Mouse (Mus musculus): Measurements from ENCODE around the gene Gbp4. TPM values are rescaled to one million over a fixed set of nuclear protein-coding genes. Genes with fewer than 3 reads are reported as not detected.
"Not testable (repeated sequence)": the region's sequence is repeated elsewhere in the genome, so short reads cannot be mapped to it uniquely, and the experiment has no call there.

Gene Gbp4
- 5.0 and 9.5 TPM in 2 replicates for polyA plus RNA-seq (2015; fragmentation: Nextera tagmentation; extraction: Ambion mirVana)

DNA sequence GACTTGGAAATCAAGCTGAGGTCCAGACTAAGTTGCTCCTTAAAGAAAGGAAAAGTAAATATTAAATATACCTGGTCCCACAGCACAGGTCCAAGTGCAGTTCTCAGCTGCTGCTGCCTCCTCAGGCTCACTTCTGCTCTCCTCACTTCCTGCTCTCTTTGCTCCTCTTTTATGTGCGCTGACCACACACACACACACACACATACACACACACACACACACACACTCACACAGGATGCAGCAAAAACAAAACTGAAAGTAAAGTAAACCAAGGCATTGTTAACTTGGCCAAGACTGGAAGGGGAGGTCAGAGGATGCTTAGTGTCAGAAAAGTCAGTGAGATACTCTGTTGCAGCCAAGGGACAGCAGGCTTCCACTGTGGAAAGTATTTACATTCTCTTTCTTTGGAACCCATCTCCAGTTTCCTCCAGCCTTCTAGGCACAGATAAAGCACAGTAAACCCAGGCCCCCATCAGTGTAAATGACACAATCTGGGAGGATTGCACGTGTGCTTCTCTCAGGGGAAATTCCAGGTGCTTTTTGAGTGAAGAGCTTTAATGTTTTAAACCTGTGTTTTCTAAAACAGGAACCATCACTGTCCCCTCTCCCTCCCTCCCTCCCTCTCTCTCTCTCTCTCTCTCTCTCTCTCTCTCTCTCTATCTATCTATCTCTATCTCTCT lies at the start of gene Gbp4, which contains the start of the genes Gbp9 and Gbp8:
TSS of gene Gbp4 (minus strand) at position 178 of the 680 bp plus-strand sequence.
TSS of gene Gbp9 (minus strand) at position 131 of the 680 bp plus-strand sequence.
TSS of gene Gbp8 (minus strand) at position 132 of the 680 bp plus-strand sequence.
- not testable (repeated sequence) for H3K27me3 ChIP-seq (ENCODE audit: control insufficient read depth, insufficient read depth, low read length); H3K27ac ChIP-seq (ENCODE audit: low read length); H3K36me3 ChIP-seq (ENCODE audit: control insufficient read depth, insufficient read depth); H3K9ac ChIP-seq (ENCODE audit: low read length); H3K4me1 ChIP-seq (ENCODE audit: control insufficient read depth, insufficient read depth, low read length); H3K9me3 ChIP-seq (replicated peaks; ENCODE audit: control insufficient read depth, low read length)
- peak within 1 kb of the TSS; percentile 16 for H3K4me2 ChIP-seq (ENCODE audit: low read depth, low read length)
- peak within 1 kb of the TSS; percentile 30 for H3K4me3 ChIP-seq (ENCODE audit: low read length)
- 13% methylated on average over 2 of the region's 2 CpGs for WGBS
- peak; percentile 67 for ATAC-seq (replicated peaks; ENCODE audit: extremely low read depth, insufficient read depth, low FRiP score)

DNA sequence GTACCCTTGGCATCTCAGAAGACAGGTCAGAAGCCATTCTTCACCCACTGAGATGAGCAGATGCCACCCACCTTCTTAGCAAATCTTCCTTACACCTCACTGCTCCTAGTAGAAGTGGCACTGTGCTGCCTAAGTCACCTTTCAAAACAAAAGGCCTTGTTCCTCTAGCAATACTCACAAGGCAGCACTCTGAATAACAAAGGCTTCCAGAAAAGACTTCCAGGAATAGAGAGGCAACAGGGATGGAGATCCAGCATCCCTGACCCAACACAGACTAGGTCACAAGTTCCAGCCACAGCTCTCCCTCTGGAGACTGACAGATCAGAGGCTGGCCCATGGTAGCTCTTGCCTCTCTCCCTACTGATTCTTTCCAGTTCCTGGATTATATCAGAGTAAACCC lies 42.1 kb upstream of the Gbp4 start:
- no peaks in the 10 kb centered on the region for H3K36me3 ChIP-seq (ENCODE audit: control insufficient read depth, insufficient read depth)
- no peaks in the 10 kb centered on the region for H3K27me3 ChIP-seq (ENCODE audit: control insufficient read depth, insufficient read depth, low read length)
- no peaks in the 10 kb centered on the region for H3K4me1 ChIP-seq (ENCODE audit: control insufficient read depth, insufficient read depth, low read length)
- no peak overlapping the region for H3K27ac ChIP-seq (ENCODE audit: low read length)
- H3K9me3 ChIP-seq (replicated peaks; ENCODE audit: control insufficient read depth, low read length): no peaks in the 10 kb centered on the region
- no peak overlapping the region for H3K9ac ChIP-seq (ENCODE audit: low read length)
- ATAC-seq (replicated peaks; ENCODE audit: extremely low read depth, insufficient read depth, low FRiP score): no peak
- no peak overlapping the region for H3K4me2 ChIP-seq (ENCODE audit: low read depth, low read length)
- no peak overlapping the region for H3K4me3 ChIP-seq (ENCODE audit: low read length)

DNA sequence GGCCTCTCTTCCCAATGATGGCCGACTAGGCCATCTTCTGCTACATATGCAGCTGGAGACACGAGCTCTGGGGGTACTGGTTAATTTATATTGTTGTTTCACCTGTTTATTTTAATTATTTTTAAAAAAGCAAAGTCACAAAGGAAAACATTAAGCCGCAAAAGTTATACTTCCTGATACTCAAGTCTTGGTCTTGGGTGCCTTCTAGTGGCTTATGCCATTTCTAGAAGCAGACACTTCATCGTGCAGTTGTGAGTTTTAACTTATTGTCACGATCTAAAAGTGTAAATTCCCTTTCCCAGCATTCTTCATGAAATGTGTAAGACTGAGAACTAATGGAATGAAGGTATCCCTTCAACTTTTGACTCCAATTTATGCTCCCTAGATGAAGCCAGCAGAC lies 17.2 kb upstream of the Gbp4 start:
- Histone ChIP-seq H3K9ac (ENCODE audit: low read length) (no peak overlapping the region), H3K27ac (ENCODE audit: low read length) (no peak overlapping the region), H3K9me3 (replicated peaks; ENCODE audit: control insufficient read depth, low read length) (no peaks in the 10 kb centered on the region), H3K36me3 (ENCODE audit: control insufficient read depth, insufficient read depth) (no peaks in the 10 kb centered on the region), H3K4me3 (ENCODE audit: low read length) (no peak overlapping the region), H3K27me3 (ENCODE audit: control insufficient read depth, insufficient read depth, low read length) (no peaks in the 10 kb centered on the region), H3K4me2 (ENCODE audit: low read depth, low read length) (no peak overlapping the region), H3K4me1 (ENCODE audit: control insufficient read depth, insufficient read depth, low read length) (no peaks in the 10 kb centered on the region)
- 73% methylated on average over 5 of the region's 5 CpGs for WGBS
- ATAC-seq (replicated peaks; ENCODE audit: extremely low read depth, insufficient read depth, low FRiP score): no peak

DNA sequence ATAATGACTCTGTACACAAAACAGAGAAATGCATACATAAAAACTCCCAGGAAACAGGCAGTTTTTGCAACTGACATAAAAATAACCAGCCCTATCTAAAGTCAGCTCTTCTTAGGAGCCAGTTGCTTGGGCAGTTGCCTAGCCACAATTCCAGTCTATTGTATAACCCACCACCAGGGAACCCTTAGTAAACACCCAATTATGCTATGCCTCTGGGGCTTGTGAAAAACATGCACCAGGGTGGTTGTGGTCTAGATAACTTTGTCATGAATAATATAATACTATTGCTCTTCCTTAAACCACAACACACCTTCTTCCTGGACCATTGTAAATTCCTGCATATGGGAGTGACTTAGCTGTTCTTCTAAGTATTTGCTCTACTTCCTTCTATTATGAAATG lies 14.7 kb upstream of the Gbp4 start:
- Histone ChIP-seq H3K36me3 (ENCODE audit: control insufficient read depth, insufficient read depth) (no peaks in the 10 kb centered on the region), H3K4me2 (ENCODE audit: low read depth, low read length) (no peak overlapping the region), H3K9ac (ENCODE audit: low read length) (no peak overlapping the region), H3K9me3 (replicated peaks; ENCODE audit: control insufficient read depth, low read length) (no peaks in the 10 kb centered on the region), H3K27me3 (ENCODE audit: control insufficient read depth, insufficient read depth, low read length) (no peaks in the 10 kb centered on the region), H3K4me3 (ENCODE audit: low read length) (no peak overlapping the region), H3K4me1 (ENCODE audit: control insufficient read depth, insufficient read depth, low read length) (no peaks in the 10 kb centered on the region), H3K27ac (ENCODE audit: low read length) (no peak overlapping the region)
- no peak for ATAC-seq (replicated peaks; ENCODE audit: extremely low read depth, insufficient read depth, low FRiP score)

DNA sequence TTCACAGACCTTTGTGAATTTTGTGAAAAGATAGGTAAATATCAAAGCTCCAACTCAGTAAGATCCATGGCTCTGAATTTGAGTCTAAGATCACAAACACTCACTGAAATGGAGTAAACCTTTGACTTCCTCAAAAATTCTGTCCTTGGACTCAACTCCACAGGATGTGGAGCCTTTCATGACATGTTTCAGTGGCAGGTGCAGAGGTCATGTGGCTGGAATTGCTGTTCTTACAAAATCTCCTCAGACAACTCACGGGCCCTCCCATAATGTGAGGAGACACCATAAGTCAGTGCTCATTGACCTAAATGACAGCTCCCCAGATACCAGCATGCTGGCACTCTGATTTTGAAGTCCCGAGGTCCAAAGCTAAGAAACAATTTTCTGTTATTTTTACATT lies 8.7 kb upstream of the Gbp4 start:
- H3K9ac ChIP-seq (ENCODE audit: low read length); H3K9me3 ChIP-seq (replicated peaks; ENCODE audit: control insufficient read depth, low read length); H3K27ac ChIP-seq (ENCODE audit: low read length); ATAC-seq (replicated peaks; ENCODE audit: extremely low read depth, insufficient read depth, low FRiP score); H3K36me3 ChIP-seq (ENCODE audit: control insufficient read depth, insufficient read depth); H3K27me3 ChIP-seq (ENCODE audit: control insufficient read depth, insufficient read depth, low read length); H3K4me2 ChIP-seq (ENCODE audit: low read depth, low read length); H3K4me1 ChIP-seq (ENCODE audit: control insufficient read depth, insufficient read depth, low read length); H3K4me3 ChIP-seq (ENCODE audit: low read length): not testable (repeated sequence)
- 49% methylated on average over 2 of the region's 2 CpGs for WGBS

DNA sequence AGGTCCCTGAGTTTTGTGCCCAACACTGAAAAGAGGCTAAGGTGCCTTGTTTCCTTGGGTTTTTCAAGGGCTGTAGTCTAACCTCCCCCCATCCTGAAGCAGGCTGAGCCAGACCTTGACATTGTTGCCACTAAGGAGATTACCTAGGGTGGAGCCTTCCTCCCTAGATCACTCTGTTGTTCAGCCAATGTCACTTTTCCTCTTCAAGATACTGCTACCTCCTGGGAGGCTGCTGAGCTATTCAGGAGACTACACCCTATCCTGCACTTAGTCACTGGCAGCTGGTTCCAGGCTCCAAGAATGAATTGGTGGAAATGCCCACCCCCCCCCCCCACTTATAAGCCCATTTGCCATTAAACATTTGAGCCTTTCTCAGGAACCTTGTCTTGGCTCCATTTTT lies 7.1 kb upstream of the Gbp4 start:
- no peak overlapping the region for H3K9ac ChIP-seq (ENCODE audit: low read length)
- no peaks in the 10 kb centered on the region for H3K9me3 ChIP-seq (replicated peaks; ENCODE audit: control insufficient read depth, low read length)
- H3K27me3 ChIP-seq (ENCODE audit: control insufficient read depth, insufficient read depth, low read length): no peaks in the 10 kb centered on the region
- peak; percentile 58; the same call in 1 of the 2 replicates for ATAC-seq (replicated peaks; ENCODE audit: extremely low read depth, insufficient read depth, low FRiP score)
- no peak overlapping the region for H3K4me2 ChIP-seq (ENCODE audit: low read depth, low read length)
- peak overlapping the region; percentile 72 for H3K27ac ChIP-seq (ENCODE audit: low read length)
- H3K4me1 ChIP-seq (ENCODE audit: control insufficient read depth, insufficient read depth, low read length): no peaks in the 10 kb centered on the region
- no peaks in the 10 kb centered on the region for H3K36me3 ChIP-seq (ENCODE audit: control insufficient read depth, insufficient read depth)
- no peak overlapping the region for H3K4me3 ChIP-seq (ENCODE audit: low read length)

DNA sequence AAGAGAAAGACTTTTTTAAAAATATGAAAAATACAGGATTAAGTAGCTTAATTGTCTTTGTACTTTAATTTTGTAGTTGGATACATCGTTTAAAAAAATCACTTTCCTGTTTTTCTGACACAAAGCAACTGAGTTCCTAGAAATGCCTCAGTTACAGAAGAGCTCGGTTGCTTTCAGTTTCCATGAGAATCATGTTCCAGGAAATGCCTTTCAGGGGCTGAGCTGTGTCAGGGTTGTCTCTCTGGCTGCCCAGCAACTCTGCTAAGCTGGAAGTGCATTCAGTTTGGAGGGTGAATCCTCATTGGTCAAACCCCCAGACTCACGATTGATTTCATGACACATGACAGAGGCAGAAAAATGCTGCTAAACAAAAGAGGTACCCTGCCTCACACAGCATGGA lies 6.3 kb upstream of the Gbp4 start:
- 33% methylated on average over 3 of the region's 3 CpGs for WGBS
- H3K9me3 ChIP-seq (replicated peaks; ENCODE audit: control insufficient read depth, low read length); H3K36me3 ChIP-seq (ENCODE audit: control insufficient read depth, insufficient read depth); H3K4me2 ChIP-seq (ENCODE audit: low read depth, low read length); H3K4me1 ChIP-seq (ENCODE audit: control insufficient read depth, insufficient read depth, low read length); H3K4me3 ChIP-seq (ENCODE audit: low read length); H3K27me3 ChIP-seq (ENCODE audit: control insufficient read depth, insufficient read depth, low read length); H3K9ac ChIP-seq (ENCODE audit: low read length): not testable (repeated sequence)
- 0 out of 2 replicates have a peak, but pooled peaks have one; percentile 21 for ATAC-seq (replicated peaks; ENCODE audit: extremely low read depth, insufficient read depth, low FRiP score)
- peak overlapping the region; percentile 72 for H3K27ac ChIP-seq (ENCODE audit: low read length)

DNA sequence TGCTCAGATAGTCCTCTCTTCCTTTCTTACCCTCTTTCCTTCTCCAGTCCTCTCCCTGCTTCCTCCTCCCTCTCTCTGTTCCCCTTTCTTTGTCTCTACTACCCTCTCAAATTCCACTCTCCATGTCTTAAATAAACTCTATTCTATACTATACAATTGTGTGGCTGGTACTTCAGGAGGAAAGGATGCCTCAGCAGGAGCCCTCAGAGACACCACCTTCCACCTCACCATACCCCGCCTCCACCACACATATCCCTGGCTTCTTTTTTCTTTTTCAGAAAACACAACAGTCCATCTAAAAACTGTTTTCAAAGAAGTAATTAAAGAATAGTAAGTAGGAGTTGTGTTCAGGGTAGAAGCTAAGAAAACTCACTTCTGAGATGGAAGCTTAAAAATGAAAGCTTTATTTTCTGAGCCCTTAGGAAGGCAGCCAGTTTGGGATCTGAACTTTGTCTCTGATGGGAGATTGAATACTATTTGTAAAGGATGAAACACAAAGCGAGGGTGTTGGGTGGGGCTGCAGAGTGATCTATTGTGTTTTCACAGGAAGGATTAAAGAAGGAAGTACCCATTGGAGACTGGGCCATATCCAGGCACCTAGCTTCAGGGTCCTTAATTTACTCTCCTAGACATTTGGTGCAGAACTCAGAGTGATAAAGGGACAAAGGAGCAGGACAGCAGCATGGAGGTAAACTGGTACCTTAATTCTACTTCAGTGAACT lies 864 bp upstream of the Gbp4 start:
- not testable (repeated sequence) for ATAC-seq (replicated peaks; ENCODE audit: extremely low read depth, insufficient read depth, low FRiP score)

DNA sequence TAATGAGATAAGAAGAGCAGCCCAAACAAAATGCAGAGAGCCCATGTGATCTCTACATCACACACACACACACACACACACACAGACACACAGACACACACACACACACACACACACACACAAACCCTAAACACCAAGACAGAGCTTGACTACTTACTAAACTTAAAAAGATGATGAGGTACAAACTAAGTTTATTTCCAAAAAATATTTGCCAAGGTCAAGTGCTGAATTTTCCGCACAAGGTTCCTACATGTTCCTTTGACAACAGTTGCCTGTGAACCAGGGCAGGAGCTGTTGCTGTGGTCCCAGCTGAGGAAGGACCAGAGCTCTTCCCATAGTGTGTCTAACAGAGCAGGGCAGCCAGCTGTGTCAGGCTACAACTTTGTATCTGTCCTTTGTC lies 480 bp downstream of the Gbp4 start:
- WGBS: 71% methylated on average over 1 of the region's 1 CpGs
- Histone ChIP-seq H3K27me3 (ENCODE audit: control insufficient read depth, insufficient read depth, low read length) (no peaks in the 10 kb centered on the region), H3K9me3 (replicated peaks; ENCODE audit: control insufficient read depth, low read length) (no peaks in the 10 kb centered on the region), H3K27ac (ENCODE audit: low read length) (no peak overlapping the region; the same call in 1 of the 2 replicates), H3K4me1 (ENCODE audit: control insufficient read depth, insufficient read depth, low read length) (no peaks in the 10 kb centered on the region), H3K4me3 (ENCODE audit: low read length) (peak overlapping the region; percentile 30), H3K36me3 (ENCODE audit: control insufficient read depth, insufficient read depth) (no peaks in the 10 kb centered on the region), H3K4me2 (ENCODE audit: low read depth, low read length) (peak overlapping the region; percentile 16), H3K9ac (ENCODE audit: low read length) (no peak overlapping the region)
- ATAC-seq (replicated peaks; ENCODE audit: extremely low read depth, insufficient read depth, low FRiP score): peak; percentile 47; the same call in 1 of the 2 replicates

More for the DNA sequence above, 864 bp upstream of the Gbp4 start:
- not testable (repeated sequence) for H3K27me3 ChIP-seq (ENCODE audit: control insufficient read depth, insufficient read depth, low read length); H3K36me3 ChIP-seq (ENCODE audit: control insufficient read depth, insufficient read depth); H3K4me1 ChIP-seq (ENCODE audit: control insufficient read depth, insufficient read depth, low read length); H3K4me2 ChIP-seq (ENCODE audit: low read depth, low read length); H3K4me3 ChIP-seq (ENCODE audit: low read length); H3K9ac ChIP-seq (ENCODE audit: low read length); H3K27ac ChIP-seq (ENCODE audit: low read length); H3K9me3 ChIP-seq (replicated peaks; ENCODE audit: control insufficient read depth, low read length)
- 67% methylated on average over 2 of the region's 2 CpGs for WGBS
